Mouse (Mus musculus) cortical plate, adult 2 months (tissue): ENCODE results near the gene Tnrc18.

ENCODE experiments used
- CTCF ChIP-seq: fragments of 200-500 bp; IDR thresholded peaks from 2 replicates; pipeline ENCODE4 v1.5.1; 2011; ENCODE audit warnings: mild to moderate bottlenecking, control low read depth, low read length; ENCODE audit not compliant: insufficient read depth; ENCODE audit errors: extremely low read depth
- POLR2A ChIP-seq: fragments of 200-500 bp; IDR thresholded peaks from 2 replicates; pipeline ENCODE4 v1.6.1; 2011; ENCODE audit warnings: mild to moderate bottlenecking, low read length, control low read depth; ENCODE audit not compliant: insufficient read depth; ENCODE audit errors: extremely low read depth

GRCm38 (mm10) chr5:142816031-142816810 lies 1.2 kb downstream of the Tnrc18 start:
- TF ChIP-seq CTCF: no peak
- TF ChIP-seq POLR2A: peak; percentile 32; the same call in 1 of the 2 replicates
